Mouse (Mus musculus): Measurements from ENCODE around the gene Gm21650.
"Not testable (repeated sequence)": the region's sequence is repeated elsewhere in the genome, so short reads cannot be mapped to it uniquely, and the experiment has no call there.

Gene Gm21650
- long read RNA-seq, experiment 1: 0 reads
- long read RNA-seq, experiment 2: 0 reads

DNA sequence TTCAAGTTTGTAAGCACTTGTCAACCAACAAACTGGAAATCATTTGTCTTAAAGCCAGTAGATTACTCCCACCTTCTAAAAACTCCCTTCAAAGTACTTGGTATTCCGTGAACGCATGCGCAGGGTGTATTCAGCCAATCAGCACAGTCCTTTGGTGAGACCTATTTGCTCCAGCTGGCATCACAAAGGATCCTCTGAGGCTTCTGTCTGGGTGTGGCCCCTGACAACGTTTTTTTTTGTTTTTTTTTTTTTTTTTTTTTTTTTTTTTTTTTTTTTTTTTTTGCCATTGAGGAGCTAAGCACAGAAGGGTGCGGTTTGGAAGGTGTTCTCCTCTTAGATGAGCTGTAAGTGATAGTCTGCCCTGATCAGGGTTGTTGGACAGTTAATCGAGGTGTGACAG, at the start of gene Gm21650:
Gene Gm21650, plus strand, starts transcription at position 301 of the 400 bp plus-strand sequence.
- intact Hi-C loops (cut with DNase I): not testable (repeated sequence)

Measured in adrenal gland (tissue).